8 mouse cellular contexts compared by ENCODE assay signal in genomic region chr6:50312647-50313046, GRCm38 (mm10). TPM values are rescaled to one million over a fixed set of nuclear protein-coding genes. Genes with fewer than 3 reads are reported as not detected.
DNase-seq lines count a peak whose midpoint lies in the region; ATAC-seq and TF ChIP-seq lines count a peak whose summit lies in the region.

No protein-coding gene starts in this region.

- DNase-seq in A20 (ENCODE audit: low read depth, low spot score): peak; percentile 64
- peak; percentile 78 to 83 for DNase-seq in adrenal gland, postnatal 36 days
- DNase-seq in heart, adult 9 months (ENCODE audit: low spot score in 2 of 2): peak; percentile 57 to 58
- peak; percentile 86 for DNase-seq in limb, embryonic 14.5 days (ENCODE audit: low spot score)
- peak; percentile 71 for DNase-seq in neural tube, embryonic 10.5 days (ENCODE audit: extremely low spot score, low spot score)

- ATAC-seq in embryonic facial prominence, embryonic 13.5 days (ENCODE audit: insufficient number of reproducible peaks, insufficient read depth, low FRiP score, low TSS enrichment, low read depth): 0 out of 2 replicates have a peak, but pooled peaks have one; percentile 37
- ATAC-seq in kidney, embryonic 14.5 days (ENCODE audit: low FRiP score, low TSS enrichment): peak; percentile 85
- peak; percentile 65; the same call in 1 of the 2 replicates for ATAC-seq in limb, embryonic 14.5 days (ENCODE audit: low FRiP score, low read depth)
- 0 out of 2 replicates have a peak, but pooled peaks have one; percentile 61 for ATAC-seq in stomach, embryonic 14.5 days (ENCODE audit: insufficient number of reproducible peaks, insufficient read depth, low FRiP score, low read depth)

- H3K27ac ChIP-seq in embryonic facial prominence, embryonic 13.5 days: no peak overlapping the region
- H3K27ac ChIP-seq in kidney, embryonic 14.5 days (ENCODE audit: low read depth, low read length): no peak overlapping the region
- no peak overlapping the region for H3K27ac ChIP-seq in limb, embryonic 14.5 days (replicated peaks; ENCODE audit: low read depth, low read length)
- no peak overlapping the region for H3K27ac ChIP-seq in stomach, embryonic 14.5 days (ENCODE audit: low read length)

- H3K4me1 ChIP-seq in embryonic facial prominence, embryonic 13.5 days: no peaks in the 10 kb centered on the region
- H3K4me1 ChIP-seq in kidney, embryonic 14.5 days (ENCODE audit: control insufficient read depth, insufficient read depth, low read length): no peaks in the 10 kb centered on the region
- H3K4me1 ChIP-seq in limb, embryonic 14.5 days (ENCODE audit: control insufficient read depth, insufficient read depth, low read length): no peaks in the 10 kb centered on the region
- no peaks in the 10 kb centered on the region for H3K4me1 ChIP-seq in stomach, embryonic 14.5 days (ENCODE audit: control insufficient read depth, insufficient read depth, low read length)

- no peak for TF ChIP-seq POLR2A in limb, embryonic 14.5 days (IDR thresholded peaks at IDR 0.05; ENCODE audit: borderline replicate concordance, extremely low read depth, insufficient read depth, insufficient read length)

- no peak overlapping the region for H3K4me2 ChIP-seq in embryonic facial prominence, embryonic 13.5 days
- no peak overlapping the region for H3K4me2 ChIP-seq in kidney, embryonic 14.5 days (replicated peaks; ENCODE audit: low read depth, low read length)
- H3K4me2 ChIP-seq in limb, embryonic 14.5 days (replicated peaks; ENCODE audit: low read depth, low read length, severe bottlenecking): no peak overlapping the region
- H3K4me2 ChIP-seq in stomach, embryonic 14.5 days (replicated peaks; ENCODE audit: low read depth, low read length): no peak overlapping the region

- H3K9me3 ChIP-seq in embryonic facial prominence, embryonic 13.5 days: no peaks in the 10 kb centered on the region
- H3K9me3 ChIP-seq in kidney, embryonic 14.5 days (ENCODE audit: control insufficient read depth, low read length): no peaks in the 10 kb centered on the region
- no peaks in the 10 kb centered on the region for H3K9me3 ChIP-seq in limb, embryonic 14.5 days (ENCODE audit: control insufficient read depth, low read length)
- no peaks in the 10 kb centered on the region for H3K9me3 ChIP-seq in stomach, embryonic 14.5 days (ENCODE audit: control insufficient read depth, low read depth, low read length)

- H3K36me3 ChIP-seq in embryonic facial prominence, embryonic 13.5 days: peaks cover 6% of the 10 kb centered on the region; the same call in 1 of the 2 replicates
- no peaks in the 10 kb centered on the region; the same call in 1 of the 2 replicates for H3K36me3 ChIP-seq in kidney, embryonic 14.5 days (ENCODE audit: control insufficient read depth, insufficient read depth, low read length)
- no peaks in the 10 kb centered on the region for H3K36me3 ChIP-seq in limb, embryonic 14.5 days (ENCODE audit: control insufficient read depth, insufficient read depth, low read length)
- no peaks in the 10 kb centered on the region for H3K36me3 ChIP-seq in stomach, embryonic 14.5 days (ENCODE audit: control insufficient read depth, insufficient read depth, low read length)

- 49% methylated on average over 4 of the region's 4 CpGs for WGBS in embryonic facial prominence, embryonic 13.5 days
- 45% methylated on average over 4 of the region's 4 CpGs for WGBS in kidney, embryonic 14.5 days
- 37% methylated on average over 4 of the region's 4 CpGs for WGBS in limb, embryonic 14.5 days
- 36% methylated on average over 4 of the region's 4 CpGs for WGBS in stomach, embryonic 14.5 days

- H3K4me3 ChIP-seq in embryonic facial prominence, embryonic 13.5 days: no peak overlapping the region
- H3K4me3 ChIP-seq in kidney, embryonic 14.5 days (ENCODE audit: low read length): no peak overlapping the region
- no peak overlapping the region for H3K4me3 ChIP-seq in limb, embryonic 14.5 days (replicated peaks; ENCODE audit: low read length)
- no peak overlapping the region for H3K4me3 ChIP-seq in stomach, embryonic 14.5 days (ENCODE audit: low read depth, low read length)

- no peaks in the 10 kb centered on the region for H3K27me3 ChIP-seq in embryonic facial prominence, embryonic 13.5 days
- no peaks in the 10 kb centered on the region for H3K27me3 ChIP-seq in kidney, embryonic 14.5 days (ENCODE audit: control insufficient read depth, insufficient read depth, low read length)
- H3K27me3 ChIP-seq in limb, embryonic 14.5 days (ENCODE audit: control insufficient read depth, insufficient read depth, low read length): no peaks in the 10 kb centered on the region
- H3K27me3 ChIP-seq in stomach, embryonic 14.5 days (ENCODE audit: control insufficient read depth, insufficient read depth, low read length): no peaks in the 10 kb centered on the region

- H3K9ac ChIP-seq in embryonic facial prominence, embryonic 13.5 days: no peak overlapping the region
- H3K9ac ChIP-seq in kidney, embryonic 14.5 days (ENCODE audit: low read depth, low read length): no peak overlapping the region
- H3K9ac ChIP-seq in limb, embryonic 14.5 days (ENCODE audit: low read depth, low read length, severe bottlenecking): no peak overlapping the region
- H3K9ac ChIP-seq in stomach, embryonic 14.5 days (replicated peaks; ENCODE audit: low read depth, low read length): no peak overlapping the region

RNA-seq across cellular contexts. Expression of gene Gsdme, which starts 49.0 kb away (rescaled TPM):
- 1 to 10 TPM; 1.6 to 2.4 TPM for total RNA-seq in adrenal gland, postnatal 36 days (2021)
- polyA plus RNA-seq in embryonic facial prominence, embryonic 13.5 days (2015; fragmentation: Nextera tagmentation; extraction: Ambion mirVana): 41.1 and 42.5 TPM in 2 replicates
- polyA plus RNA-seq in kidney, embryonic 14.5 days (2014; fragmentation: Nextera tagmentation; extraction: Ambion mirVana): 61.7 and 65.6 TPM in 2 replicates
- 4.2 and 4.7 TPM in 2 replicates for polyA plus RNA-seq in limb, embryonic 14.5 days (2012; rRNA removed)
- polyA plus RNA-seq in limb, embryonic 14.5 days (2014; fragmentation: Nextera tagmentation; extraction: Ambion mirVana): 34.3 and 37.0 TPM in 2 replicates
- 38.3 and 38.6 TPM in 2 replicates for polyA plus RNA-seq in stomach, embryonic 14.5 days (2014; fragmentation: Nextera tagmentation; extraction: Ambion mirVana)
